Mouse (Mus musculus): ENCODE measurements around the gene Slc7a1. TPM values are rescaled to one million over a fixed set of nuclear protein-coding genes. Genes with fewer than 3 reads are reported as not detected.

Slc7a1 gene
- total RNA-seq, 2 experiments from 2014 or later: 61.9 to 63.6 TPM

DNA sequence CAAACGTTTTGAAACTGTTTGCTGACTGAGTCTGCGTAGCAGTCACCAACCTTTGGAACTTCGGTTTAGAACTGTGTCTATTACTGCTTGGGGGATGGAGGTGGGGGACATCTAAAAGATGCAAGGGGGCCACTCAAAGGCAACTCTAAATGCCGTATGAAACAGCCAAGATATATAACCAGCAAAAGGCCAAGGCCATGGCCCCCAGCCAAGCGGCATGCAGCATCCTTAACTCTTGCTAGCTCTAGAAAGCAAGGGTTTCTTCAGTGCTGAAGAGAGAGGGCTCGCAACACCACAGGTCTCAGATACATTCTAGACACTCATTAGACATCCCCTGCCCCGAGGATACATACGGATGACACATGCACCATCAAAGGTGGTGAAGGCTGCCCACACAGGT is 6.4 kb downstream of the Slc7a1 start:
- peak; percentile 40 to 50 for DNase-seq (ENCODE audit: low spot score in 2 of 2)

DNA sequence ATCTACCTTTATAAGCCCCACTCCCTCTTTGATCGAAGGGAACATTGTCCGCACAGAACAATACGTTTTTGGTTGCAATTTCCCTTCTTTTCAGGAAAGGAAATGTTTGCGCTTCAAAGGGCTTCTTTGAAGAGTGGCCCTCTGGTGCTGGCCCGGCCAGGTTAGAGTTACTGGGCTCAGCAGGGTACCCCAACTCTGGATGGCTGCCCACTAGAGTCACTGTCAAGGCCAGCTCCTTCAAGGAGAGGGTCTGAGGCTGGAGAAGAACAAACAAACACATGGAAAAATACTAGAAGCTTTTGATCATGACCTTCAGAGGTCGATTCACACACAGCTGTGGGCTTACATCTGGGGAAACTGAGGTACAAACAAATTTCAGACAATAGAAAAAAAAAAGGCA is 6.9 kb downstream of the Slc7a1 start:
- no peak for DNase-seq (ENCODE audit: low spot score in 2 of 2)

GRCm38 (mm10) chr5:148389007-148389970 is 10.4 kb downstream of the Slc7a1 start:
- DNase-seq (ENCODE audit: low spot score in 2 of 2): no peak

- DNase-seq (ENCODE audit: low spot score in 2 of 2): no peak
Measured at GRCm38 (mm10) chr5:148388251-148389006, 11.3 kb downstream of the Slc7a1 start.

DNA sequence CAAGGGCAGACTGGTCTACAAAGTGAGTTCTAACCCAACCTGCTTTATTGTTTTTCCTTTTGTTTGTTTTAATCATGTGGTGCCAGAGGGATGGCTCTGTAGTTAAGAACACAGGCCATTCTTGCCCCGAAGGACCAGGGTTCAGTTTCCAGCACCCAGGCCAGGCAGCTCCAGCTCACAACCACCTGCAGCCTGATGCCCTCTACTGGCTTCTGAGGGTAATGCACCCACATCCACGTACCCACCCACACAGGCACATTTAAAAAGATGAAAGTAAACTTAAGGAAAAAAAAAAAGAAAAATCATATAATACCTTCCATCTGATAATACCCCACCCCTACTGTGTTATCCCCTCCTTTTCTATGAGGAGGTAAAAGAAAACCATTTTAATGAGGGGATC is 11.9 kb downstream of the Slc7a1 start:
- DNase-seq (ENCODE audit: low spot score in 2 of 2): no peak

- DNase-seq (ENCODE audit: low spot score in 2 of 2): no peak
Measured at GRCm38 (mm10) chr5:148386471-148386870, 13.2 kb downstream of the Slc7a1 start.

GRCm38 (mm10) chr5:148384501-148385055 is 15.1 kb downstream of the Slc7a1 start:
- no peak for DNase-seq (ENCODE audit: low spot score in 2 of 2)

DNA sequence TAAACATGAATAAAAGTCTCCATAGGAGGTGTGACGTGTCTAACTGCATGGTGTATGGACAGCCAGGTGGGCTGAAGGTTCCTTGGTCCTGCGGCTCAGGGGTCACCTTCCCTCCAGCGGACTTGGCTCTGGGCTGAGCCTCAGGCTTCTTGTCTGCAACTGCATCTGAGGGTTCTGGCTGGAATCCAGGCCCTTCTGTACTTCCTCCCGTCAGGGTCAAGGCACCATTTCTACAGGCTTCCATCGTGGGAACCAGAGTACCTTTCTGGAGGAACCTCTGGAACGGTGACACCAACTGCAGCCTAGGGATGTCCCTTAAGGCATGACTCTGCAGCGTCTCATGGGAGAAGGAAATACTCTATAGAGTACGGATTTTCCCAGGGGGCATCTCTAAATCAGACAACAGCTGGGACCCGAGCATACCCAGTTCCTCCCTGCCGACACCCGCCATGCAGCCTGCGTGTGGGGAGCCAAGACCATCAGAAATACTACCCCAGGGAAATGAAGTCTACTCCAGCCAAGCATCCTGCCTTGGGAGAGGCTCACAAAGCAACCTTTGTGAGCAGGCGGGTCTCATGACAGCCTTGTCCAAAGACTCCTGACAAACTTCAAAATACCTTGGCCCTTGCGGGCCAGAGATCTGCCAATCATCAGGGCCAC is 15.7 kb downstream of the Slc7a1 start:
- no peak for DNase-seq (ENCODE audit: low spot score in 2 of 2)

DNA sequence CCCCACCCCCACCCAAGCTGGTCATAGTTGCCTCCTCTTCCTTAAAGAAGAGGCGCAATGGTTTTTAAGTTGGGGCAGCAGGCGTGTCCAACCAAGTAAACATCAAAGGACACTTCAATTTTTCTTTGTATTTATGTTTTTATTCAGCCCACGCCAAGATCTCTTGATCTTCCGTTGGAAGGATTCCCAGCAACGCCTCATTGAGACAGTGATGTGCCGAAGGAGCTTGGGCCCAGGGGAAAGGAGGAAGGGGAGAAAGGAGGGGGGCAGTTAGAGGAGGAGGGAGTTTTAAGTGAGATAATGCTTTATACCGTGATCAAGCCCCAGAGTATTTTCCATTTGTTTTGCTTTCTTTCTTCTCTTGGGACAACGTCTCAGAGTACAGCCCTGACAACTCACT is 18.6 kb downstream of the Slc7a1 start:
- DNase-seq (ENCODE audit: low spot score in 2 of 2): no peak

GRCm38 (mm10) chr5:148380246-148380504 is 19.5 kb downstream of the Slc7a1 start:
- DNase-seq (ENCODE audit: low spot score in 2 of 2): no peak

DNA sequence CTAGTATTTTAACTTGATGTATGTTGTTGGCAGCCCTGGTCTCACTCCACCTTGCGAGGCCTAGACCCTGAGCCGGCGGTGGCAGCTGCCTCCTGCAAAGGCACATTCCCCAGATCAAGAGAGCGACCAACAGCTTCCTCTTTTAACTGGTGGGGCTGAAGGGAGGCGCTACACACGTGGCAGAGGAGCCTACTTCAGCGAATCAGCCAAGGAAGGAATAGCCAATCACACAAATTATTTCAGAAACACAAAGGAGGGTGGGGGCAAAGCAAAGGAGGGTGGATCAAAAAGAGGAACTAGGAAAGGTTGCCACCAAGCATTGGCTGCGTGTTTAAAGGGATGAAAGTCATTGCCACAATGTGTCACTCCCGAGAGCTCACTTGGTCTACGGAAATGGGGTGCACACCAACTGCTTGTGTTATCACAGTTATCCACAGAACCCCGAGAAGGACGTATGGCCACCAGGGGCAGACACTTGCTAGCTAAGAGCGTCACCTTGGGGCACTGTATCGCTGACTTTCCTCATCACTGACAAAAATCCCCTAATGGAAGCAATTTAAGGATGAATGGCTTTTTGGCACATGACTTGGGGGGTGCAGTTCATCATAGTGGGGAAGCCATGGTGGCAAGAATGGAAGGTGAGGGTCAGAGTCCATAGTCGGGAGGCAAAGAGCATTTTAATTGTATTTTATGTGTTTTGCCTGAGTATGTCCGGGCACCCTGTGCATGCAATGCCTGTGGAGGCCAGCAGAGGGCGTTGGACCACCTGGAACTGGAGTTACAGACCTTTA is 20.1 kb downstream of the Slc7a1 start:
- no peak for DNase-seq (ENCODE audit: low spot score in 2 of 2)

DNA sequence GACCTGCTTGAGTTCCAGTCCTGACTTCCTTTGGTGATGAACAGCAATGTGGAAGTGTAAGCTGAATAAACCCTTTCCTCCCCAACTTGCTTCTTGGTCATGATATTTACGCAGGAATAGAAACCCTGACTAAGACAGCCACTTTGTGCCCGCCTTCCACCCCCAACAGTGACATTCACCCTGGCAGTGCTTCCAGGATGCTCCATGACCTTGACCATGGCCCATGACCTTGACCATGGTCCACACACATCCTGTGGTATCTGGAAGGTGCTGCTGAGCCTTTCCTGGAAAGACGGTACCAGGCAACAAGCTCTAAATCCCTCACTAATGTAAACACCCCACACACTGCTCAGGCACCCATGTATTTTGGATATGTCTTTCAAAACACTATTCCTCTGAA is 21.0 kb downstream of the Slc7a1 start:
- no peak for DNase-seq (ENCODE audit: low spot score in 2 of 2)

DNA sequence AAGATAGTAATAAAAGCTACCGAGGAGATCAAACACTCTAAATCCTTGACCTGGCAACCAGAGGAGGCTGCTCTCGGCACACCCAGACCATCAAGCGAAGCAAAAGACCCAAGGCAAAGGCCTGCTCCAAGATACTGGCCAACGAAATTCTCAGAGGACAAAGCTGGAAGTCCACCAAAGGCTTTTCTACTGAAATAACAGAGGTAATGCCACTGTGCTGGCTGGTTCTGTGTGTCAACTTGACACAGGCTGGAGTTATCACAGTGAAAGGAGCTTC is 21.5 kb downstream of the Slc7a1 start:
- DNase-seq (ENCODE audit: low spot score in 2 of 2): no peak

GRCm38 (mm10) chr5:148377439-148378231 is 22.1 kb downstream of the Slc7a1 start:
- no peak for DNase-seq (ENCODE audit: low spot score in 2 of 2)

DNA sequence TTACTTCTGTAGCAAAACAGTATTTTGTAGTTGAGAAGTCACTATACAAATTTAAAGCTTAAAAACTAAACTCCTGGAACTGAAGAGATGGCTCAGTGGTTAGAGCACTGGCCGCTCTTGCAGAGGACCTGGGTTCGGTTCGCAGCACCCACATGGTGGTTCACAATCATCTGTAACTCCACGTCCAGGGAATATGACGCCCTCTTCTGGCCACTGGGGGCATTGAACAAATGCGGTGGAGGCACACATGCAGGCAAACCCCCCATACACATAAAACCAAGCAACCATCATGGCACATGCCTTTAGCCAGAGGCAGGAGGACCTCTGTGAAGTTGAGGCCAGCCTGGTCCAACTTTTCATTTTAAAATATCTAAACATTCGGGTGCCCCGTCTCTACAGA is 23.3 kb downstream of the Slc7a1 start:
- DNase-seq (ENCODE audit: low spot score in 2 of 2): no peak

DNA sequence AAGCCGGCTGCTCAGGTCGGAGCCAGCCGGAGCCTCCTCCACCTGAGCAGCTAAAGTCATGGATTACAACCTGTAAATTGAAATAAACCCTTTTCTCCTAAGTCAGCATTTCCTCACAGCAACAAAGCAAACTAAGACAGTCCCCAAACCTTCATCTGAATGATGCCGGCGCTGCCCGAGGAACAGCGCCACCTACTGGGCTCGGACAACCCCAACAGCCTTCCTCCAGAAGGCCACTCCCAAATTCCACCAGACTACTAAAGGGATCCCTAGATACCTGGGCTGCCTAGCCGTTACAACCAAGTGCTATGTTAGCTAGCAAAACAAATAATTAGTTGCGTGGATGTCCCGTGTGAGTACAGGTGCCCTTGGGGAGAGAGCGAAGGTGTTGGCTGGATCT is 24.2 kb downstream of the Slc7a1 start:
- no peak for DNase-seq (ENCODE audit: low spot score in 2 of 2)

GRCm38 (mm10) chr5:148373092-148373685 is 26.5 kb downstream of the Slc7a1 start:
- DNase-seq (ENCODE audit: low spot score in 2 of 2): no peak

- no peak for DNase-seq (ENCODE audit: low spot score in 2 of 2)
Measured at GRCm38 (mm10) chr5:148372005-148372917, 27.4 kb downstream of the Slc7a1 start.

- DNase-seq (ENCODE audit: low spot score in 2 of 2): no peak
Measured at GRCm38 (mm10) chr5:148371375-148371774, 28.3 kb downstream of the Slc7a1 start.

Measured in adrenal gland, postnatal 4 days (tissue).